Mouse (Mus musculus): ENCODE results near the gene Crebl2. TPM values are rescaled to one million over a fixed set of nuclear protein-coding genes. Genes with fewer than 3 reads are reported as not detected.

Crebl2 gene
- 16.6 TPM for polyA plus RNA-seq (2017; shearing (Covaris generic))

GRCm38 (mm10) chr6:134829786-134830700 is at the start of gene Crebl2:
Crebl2 (plus strand) TSS chr6:134830154.

DNA sequence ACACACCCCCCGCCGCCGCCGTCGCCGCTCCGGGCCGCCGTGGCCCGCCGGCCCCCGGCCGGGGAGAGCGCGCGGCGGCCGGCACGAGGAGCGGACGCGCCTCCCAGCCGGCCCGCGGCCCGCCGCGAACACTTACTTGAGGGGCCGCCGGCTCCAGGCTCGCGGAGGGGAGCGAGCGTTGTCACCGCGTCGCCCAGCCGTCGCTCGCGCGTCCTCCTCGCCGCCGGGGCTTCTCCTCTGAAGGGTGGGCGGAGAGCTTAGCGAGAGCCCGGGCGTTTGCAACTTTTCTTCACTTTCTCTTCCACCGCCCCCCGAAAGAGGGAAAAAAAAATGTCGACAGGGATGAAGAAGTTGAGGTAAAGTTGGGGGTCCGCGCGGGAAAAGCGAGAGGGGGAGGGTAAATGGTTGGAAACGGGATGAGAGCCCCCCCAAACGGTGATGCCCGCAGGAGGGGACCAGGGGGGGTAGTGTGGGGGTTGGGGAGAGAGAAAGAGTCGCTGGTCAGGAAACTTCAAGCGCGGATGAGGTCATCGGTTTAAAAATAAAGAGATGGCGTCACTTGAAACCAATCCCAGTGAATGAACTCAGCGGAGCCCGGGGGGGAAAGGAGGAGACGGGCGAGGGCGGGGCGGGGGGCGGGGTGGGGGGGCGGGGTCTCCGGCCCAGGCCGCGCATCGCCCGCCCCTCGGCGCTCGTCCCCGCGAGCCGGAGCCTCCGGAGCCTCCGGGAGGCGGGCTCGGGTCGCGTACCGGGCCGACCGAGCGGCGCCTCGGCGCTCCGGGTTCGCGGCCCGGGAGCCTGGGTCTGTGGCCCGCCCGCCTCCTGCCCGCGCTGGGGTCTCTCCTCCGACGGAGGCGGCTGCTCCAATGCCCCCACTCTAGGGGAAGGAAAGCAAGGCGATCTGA is 37.6 kb upstream of the Crebl2 start, which contains the start of gene Dusp16:
Gene Dusp16, minus strand, starts transcription at position 485 of the 905 bp plus-strand sequence.

DNA sequence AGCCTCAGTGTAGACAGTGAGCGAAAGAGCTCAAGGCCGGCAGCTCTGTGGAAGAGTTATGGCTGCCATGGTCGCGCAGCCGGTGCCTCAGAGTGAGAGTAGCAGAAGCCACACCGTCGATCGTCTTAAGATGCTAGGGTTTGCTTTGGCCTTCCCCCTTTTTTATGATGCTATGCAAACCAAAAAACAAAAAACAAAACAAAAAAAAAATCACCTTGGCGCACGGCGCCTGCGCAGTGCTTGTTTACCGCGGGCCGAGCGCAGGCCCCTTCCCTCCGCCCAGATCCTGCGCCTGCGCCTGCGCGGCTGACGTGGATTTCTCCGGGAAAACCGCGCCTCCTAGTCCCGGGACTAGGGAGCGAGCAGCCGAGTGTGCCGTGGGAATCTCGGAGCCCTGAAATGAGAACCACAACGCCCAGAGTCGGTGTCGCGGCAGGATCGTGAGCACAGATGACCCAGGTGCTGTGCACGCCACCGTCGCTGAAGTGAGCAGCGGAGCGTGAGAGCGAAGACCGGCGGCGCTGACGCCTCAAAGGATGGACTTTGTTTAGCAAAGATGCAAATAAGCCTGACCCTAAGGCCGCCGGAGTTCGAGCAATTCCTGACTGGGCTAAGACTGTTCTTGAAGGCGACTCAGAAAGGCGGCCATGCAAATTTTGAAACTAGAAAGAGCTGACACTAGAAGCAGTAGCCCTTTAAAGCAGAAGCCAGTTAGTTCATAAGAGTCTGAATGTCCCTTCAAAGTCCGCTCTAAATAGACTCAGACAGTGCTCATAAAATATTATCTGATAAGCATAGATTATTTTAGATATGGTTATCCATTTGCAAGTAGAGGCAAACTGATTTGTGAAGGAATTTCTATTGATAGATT is 68.4 kb downstream of the Crebl2 start, which contains the start of gene Gpr19:
Gene Gpr19, minus strand, starts transcription at position 484 of the 871 bp plus-strand sequence.

Other genes starting within 250 kb of the Crebl2 start
- 1.4 TPM for gene Mansc1, start 197.7 kb upstream of the Crebl2 start, polyA plus RNA-seq (2017; shearing (Covaris generic))
- 18.6 TPM for gene Borcs5, start 190.6 kb upstream of the Crebl2 start, polyA plus RNA-seq (2017; shearing (Covaris generic))
- 13.3 TPM for gene Dusp16, start 37.5 kb upstream of the Crebl2 start, polyA plus RNA-seq (2017; shearing (Covaris generic))
- 6.0 TPM for gene Gpr19, start 68.4 kb downstream of the Crebl2 start, polyA plus RNA-seq (2017; shearing (Covaris generic))
- gene Cdkn1b, start 90.2 kb downstream of the Crebl2 start, polyA plus RNA-seq (2017; shearing (Covaris generic)), result 61.4 TPM
- not detected for gene Apold1, start 151.6 kb downstream of the Crebl2 start, polyA plus RNA-seq (2017; shearing (Covaris generic))
- 117 TPM for gene Ddx47, start 181.5 kb downstream of the Crebl2 start, polyA plus RNA-seq (2017; shearing (Covaris generic))
- 4.2 TPM for gene Gprc5a, start 235.5 kb downstream of the Crebl2 start, polyA plus RNA-seq (2017; shearing (Covaris generic))

All from effector memory CD4-positive, alpha-beta T cell, adult 5 months (primary cell).